Mouse (Mus musculus) erythroid progenitor cell, adult 5-6 weeks (primary cell): ENCODE results near the gene Ahnak2. TPM values are rescaled to one million over a fixed set of nuclear protein-coding genes. Genes with fewer than 3 reads are reported as not detected.

ENCODE experiments used
- ATAC-seq: replicated peaks from 2 replicates; pipeline ENCODE4 v1.8.0; 2016; ENCODE audit warnings: moderate number of reproducible peaks, mild to moderate bottlenecking, moderate TSS enrichment, inconsistent platforms; ENCODE audit not compliant: poor library complexity, low FRiP score, severe bottlenecking
- total RNA-seq, 2 experiments: library from RNA; stranded (forward) in 1 of 2; stranded (reverse) in 1 of 2; fragments of 150-400 nt in 1 of 2; fragments of 186-747, 209-891 nt in 1 of 2; gene quantifications; 2 replicates each; pipeline versions ENCODE4 v1.2.3 to v1.2.4; 2015 to 2017; ENCODE audit warnings: low replicate concordance in 2 of 2

The Ahnak2 gene
- total RNA-seq, 2 experiments from 2014 or later, result not detected

- ATAC-seq, result no peak
These were observed 63.4 kb downstream of the Ahnak2 start for GRCm38 (mm10) chr12:112739023-112739568.

DNA sequence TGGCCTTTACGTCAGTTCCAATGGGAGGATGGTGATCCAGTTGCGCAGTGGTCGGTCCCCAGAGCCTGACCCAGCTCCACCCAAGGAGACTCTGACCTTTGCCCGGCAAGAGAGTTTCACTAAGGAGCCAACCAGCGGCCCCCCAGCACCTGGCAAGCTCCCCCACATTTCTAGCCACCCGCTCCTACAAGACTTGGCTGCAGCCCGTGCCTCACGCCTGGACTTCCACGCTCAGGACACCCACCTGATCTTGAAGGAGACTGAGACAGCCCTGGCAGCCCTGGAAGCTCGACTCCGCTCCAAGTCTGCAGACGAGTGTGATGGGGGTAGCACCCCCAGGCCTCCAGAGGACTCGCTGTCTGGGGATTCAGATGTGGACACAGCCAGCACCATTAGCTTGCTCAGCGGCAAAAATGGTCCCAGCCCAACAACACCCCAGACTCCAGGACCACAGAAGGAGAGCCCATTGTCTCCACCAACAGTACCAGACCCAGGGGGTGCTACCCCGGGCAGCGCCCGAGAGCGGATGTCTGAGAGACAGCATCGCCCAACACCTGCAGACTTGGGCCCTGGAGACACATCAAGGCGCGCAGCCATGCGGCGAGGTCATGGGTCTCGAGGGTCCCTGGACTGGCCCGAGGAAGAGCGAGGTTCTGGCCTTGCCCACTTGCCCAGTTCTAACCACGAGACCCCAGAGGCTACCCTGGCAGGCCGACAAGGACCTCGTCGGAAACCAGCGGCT, 64.0 kb downstream of the Ahnak2 start:
- no peak for ATAC-seq

DNA sequence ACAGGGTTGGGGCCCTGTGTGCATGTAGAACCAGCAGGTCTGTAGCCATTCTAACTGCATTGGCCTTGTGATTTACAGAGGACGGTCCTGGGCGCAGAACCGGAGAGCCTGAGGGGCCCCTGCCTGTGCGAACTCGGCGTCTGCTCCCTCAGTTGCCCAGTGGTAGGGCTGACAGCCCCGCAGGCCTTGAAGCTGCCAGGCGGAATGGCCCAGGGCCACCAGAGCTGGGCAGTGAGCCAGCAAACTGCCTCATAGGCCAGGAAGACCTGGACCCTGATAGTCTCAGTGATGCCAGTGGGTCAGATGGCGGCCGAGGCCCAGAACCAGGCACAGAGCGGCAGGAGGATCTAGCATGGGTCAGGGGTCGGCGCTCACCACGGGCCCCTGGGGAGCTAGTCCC, 64.7 kb downstream of the Ahnak2 start:
- no peak for ATAC-seq

GRCm38 (mm10) chr12:112737081-112737480, 65.4 kb downstream of the Ahnak2 start:
- no peak for ATAC-seq

DNA sequence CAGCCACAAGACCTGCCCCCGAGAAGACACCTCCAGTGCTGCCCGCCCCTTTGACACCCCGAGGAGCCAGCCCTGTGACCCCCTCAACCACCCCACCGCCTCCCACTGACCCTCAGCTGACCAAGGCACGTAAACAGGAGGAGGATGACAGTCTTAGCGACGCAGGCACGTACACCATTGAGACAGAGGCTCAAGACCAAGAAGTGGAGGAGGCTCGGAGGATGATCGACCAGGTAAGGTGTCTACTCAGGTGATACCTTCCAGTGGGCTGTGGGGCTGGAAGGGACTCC, 65.9 kb downstream of the Ahnak2 start:
- no peak for ATAC-seq

DNA sequence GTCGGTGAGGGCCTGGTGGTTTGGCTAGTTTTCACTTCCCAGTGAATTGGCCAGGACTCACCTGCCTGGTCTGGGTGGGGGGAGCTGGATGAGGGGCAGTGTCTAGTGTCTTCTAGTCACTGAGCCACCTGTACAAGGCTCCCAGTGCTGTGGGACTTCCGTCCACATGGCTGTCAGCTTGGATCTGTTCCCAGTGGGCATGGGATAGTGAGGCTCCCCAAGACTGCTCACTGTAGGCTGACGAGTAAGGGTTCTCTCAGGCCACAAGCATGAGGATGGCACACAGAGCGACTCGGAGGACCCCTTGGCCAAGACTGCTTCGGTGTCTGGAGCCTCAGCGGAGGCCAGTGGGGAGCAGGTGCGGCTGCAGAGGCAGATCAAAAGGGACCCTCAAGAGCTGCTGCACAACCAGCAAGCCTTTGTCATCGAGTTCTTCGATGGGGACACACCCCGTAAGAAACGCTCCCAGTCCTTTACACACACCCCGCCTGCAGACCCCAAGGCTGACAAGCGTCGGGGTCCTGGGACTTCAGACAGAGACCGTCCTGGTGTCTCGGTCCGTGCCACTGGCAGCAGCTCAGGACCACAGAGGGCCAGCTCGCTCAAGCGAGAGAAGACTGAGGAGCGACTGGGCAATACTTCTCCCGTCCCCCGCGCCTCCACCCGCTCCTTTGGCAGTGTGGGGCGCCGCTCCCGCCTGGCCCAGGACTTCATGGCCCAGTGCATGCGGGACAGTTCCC, 66.4 kb downstream of the Ahnak2 start:
- ATAC-seq, result no peak

GRCm38 (mm10) chr12:112734881-112735655, 67.4 kb downstream of the Ahnak2 start:
- ATAC-seq, result no peak

DNA sequence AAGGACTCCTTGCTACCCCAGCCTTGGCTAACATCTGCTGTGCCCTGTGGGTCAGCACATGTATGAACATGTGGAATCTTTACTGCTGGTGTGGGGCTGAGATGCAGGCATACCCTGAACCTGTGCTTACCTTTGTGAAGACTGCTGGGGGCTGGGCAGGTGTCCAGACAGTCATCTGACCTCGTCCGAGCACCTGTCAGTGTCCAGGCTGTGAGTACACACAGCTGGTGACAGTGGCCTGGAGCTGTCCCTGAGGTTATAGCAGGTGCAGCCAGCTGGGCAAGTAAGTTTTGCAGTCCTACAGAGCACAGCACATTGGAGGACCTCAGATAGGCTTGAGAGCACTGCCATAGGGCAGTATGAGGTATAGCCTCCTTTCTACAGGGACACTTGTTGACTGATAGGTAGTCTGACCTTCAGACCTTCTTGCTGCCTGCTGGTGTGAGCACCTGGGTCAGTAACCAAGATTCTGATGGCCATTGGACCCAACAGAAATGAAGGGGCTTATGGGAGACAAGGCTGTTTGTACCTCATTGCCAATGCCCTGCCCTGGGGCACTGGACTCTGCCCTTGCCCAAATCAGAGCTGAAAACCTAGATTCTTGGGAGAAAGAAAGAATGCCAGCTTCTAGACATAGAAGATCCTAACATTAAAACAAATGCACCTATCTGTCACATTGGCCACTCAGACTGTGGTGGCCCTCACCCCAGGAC, 68.2 kb downstream of the Ahnak2 start:
- no peak for ATAC-seq

GRCm38 (mm10) chr12:112732591-112732990, 69.9 kb downstream of the Ahnak2 start:
- ATAC-seq, result no peak

- ATAC-seq, result no peak
These were observed 71.6 kb downstream of the Ahnak2 start for GRCm38 (mm10) chr12:112730808-112731207.

DNA sequence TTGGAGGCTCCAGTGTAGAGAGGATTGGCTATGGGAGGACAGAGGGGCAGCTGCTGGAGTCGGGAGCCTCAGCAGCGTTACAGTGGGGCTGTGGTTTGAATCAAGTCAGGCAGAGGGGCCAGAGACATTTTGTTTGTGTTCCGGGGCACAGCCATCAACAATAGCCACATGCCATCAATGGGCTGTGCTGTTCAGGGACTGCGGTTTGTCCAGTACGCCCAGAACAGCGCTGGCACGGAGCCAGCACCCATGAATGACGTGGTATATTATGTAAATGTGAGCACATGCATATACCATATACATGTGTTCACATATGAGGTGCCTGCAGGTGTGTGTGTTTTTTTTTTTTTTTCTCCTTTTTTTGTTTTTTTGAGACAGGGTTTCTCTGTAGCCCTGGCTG, 74.7 kb downstream of the Ahnak2 start:
- no peak for ATAC-seq

- no peak for ATAC-seq
These were observed 78.2 kb downstream of the Ahnak2 start for GRCm38 (mm10) chr12:112724077-112724805.

GRCm38 (mm10) chr12:112723445-112723844, 79.0 kb downstream of the Ahnak2 start:
- no peak for ATAC-seq

DNA sequence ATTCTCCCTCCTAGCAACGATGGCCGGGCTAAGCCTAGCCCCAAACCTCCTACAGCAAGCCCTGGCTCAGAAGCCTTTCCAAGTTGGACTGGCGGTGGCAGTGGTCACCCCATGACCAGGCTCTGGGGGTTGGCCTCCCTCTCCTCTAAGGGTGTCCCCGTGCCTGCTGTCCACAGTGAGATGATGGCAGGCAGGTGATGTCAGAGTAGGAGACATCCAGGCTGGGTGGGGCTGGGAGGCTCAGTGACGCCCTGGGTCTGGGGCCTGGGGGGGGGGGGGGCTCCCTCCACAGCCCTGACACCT, 79.5 kb downstream of the Ahnak2 start:
- no peak for ATAC-seq

GRCm38 (mm10) chr12:112722240-112723027, 80.0 kb downstream of the Ahnak2 start:
- ATAC-seq, result no peak
